Mouse (Mus musculus): ENCODE results near the gene Elmsan1. TPM values are rescaled to one million over a fixed set of nuclear protein-coding genes. Genes with fewer than 3 reads are reported as not detected.

Elmsan1 gene
- total RNA-seq, 1 experiment = 9.6 TPM

- H3K4me3 ChIP-seq (ENCODE audit: insufficient read depth in 1 of 2, low read depth in 1 of 2, low read length in 2 of 2, poor library complexity in 1 of 2, severe bottlenecking in 1 of 2) = no peak overlapping the region
- no peaks in the 10 kb centered on the region for H3K9me3 ChIP-seq (ENCODE audit: control insufficient read depth, insufficient read depth, low read depth, low read length)
- H3K36me3 ChIP-seq (ENCODE audit: control insufficient read depth, insufficient read depth, low read length, poor library complexity, severe bottlenecking) = peaks cover 3% of the 10 kb centered on the region; the same call in 1 of the 2 replicates
- no peak for TF ChIP-seq ZC3H11A (IDR thresholded peaks at IDR 0.05; ENCODE audit: borderline replicate concordance, low read depth, low read length)
- no peak for TF ChIP-seq MAFK (IDR thresholded peaks at IDR 0.05; ENCODE audit: insufficient read depth, low read depth, low read length)
- TF ChIP-seq CHD2 (IDR thresholded peaks at IDR 0.05; ENCODE audit: low read depth, low read length) = no peak
- no peak for TF ChIP-seq ZNF384 (IDR thresholded peaks at IDR 0.05; ENCODE audit: low read depth, low read length)
- no peak for TF ChIP-seq HCFC1 (IDR thresholded peaks at IDR 0.05; ENCODE audit: borderline replicate concordance, insufficient read depth, low read length)
- in situ Hi-C loops (cut with MboI; ENCODE audit: low sequenced_read_pairs in 2 of 2, unreplicated experiment in 2 of 2) = no loop called here
- no peak overlapping the region for H3K27ac ChIP-seq (ENCODE audit: insufficient read depth, low read depth, low read length, poor library complexity, severe bottlenecking)
- DNase-seq (ENCODE audit: low read depth, low spot score) = no peak
- peaks cover 20 to 39% of the 10 kb centered on the region in 2 experiments for H3K4me1 ChIP-seq (ENCODE audit: control insufficient read depth in 2 of 2, insufficient read depth in 2 of 2, low read length in 2 of 2, poor library complexity in 1 of 2)
- no peak overlapping the region for H3K9ac ChIP-seq (ENCODE audit: insufficient read depth, low read depth, low read length, poor library complexity, severe bottlenecking)
Measured at GRCm38 (mm10) chr12:84178652-84179445, 39.8 kb downstream of the Elmsan1 start.

DNA sequence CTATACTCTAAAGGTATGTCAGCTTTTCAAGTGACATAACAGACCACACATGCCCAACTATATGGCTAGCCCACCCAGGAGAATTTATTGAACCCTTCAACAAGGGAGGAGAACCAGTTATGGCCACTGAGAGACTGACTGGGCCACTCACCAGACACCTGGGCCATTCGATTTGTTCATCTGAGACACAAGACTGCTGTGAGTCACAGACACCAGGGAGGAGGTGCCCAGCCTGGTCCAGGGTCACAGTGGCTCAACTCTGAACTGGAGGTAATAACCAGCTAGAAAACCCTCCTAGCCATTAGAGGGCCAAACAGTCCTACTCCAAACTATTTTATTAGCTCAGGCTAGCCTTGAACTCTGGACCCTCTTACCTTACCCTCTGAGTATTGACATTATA lies 40.6 kb downstream of the Elmsan1 start:
- H3K9ac ChIP-seq (ENCODE audit: insufficient read depth, low read depth, low read length, poor library complexity, severe bottlenecking) = no peak overlapping the region
- H3K9me3 ChIP-seq (ENCODE audit: control insufficient read depth, insufficient read depth, low read depth, low read length) = no peaks in the 10 kb centered on the region
- in situ Hi-C loops (cut with MboI; ENCODE audit: low sequenced_read_pairs in 2 of 2, unreplicated experiment in 2 of 2) = no loop called here
- no peak overlapping the region for H3K27ac ChIP-seq (ENCODE audit: insufficient read depth, low read depth, low read length, poor library complexity, severe bottlenecking)
- H3K36me3 ChIP-seq (ENCODE audit: control insufficient read depth, insufficient read depth, low read length, poor library complexity, severe bottlenecking) = peaks cover 11% of the 10 kb centered on the region; the same call in 1 of the 2 replicates
- DNase-seq (ENCODE audit: low read depth, low spot score) = no peak
- H3K4me3 ChIP-seq (ENCODE audit: insufficient read depth in 1 of 2, low read depth in 1 of 2, low read length in 2 of 2, poor library complexity in 1 of 2, severe bottlenecking in 1 of 2) = no peak overlapping the region
- peaks cover 20 to 47% of the 10 kb centered on the region in 2 experiments for H3K4me1 ChIP-seq (ENCODE audit: control insufficient read depth in 2 of 2, insufficient read depth in 2 of 2, low read length in 2 of 2, poor library complexity in 1 of 2)
- TF ChIP-seq CHD2 (IDR thresholded peaks at IDR 0.05; ENCODE audit: low read depth, low read length) (no peak), MAFK (IDR thresholded peaks at IDR 0.05; ENCODE audit: insufficient read depth, low read depth, low read length) (no peak), ZNF384 (IDR thresholded peaks at IDR 0.05; ENCODE audit: low read depth, low read length) (no peak), ZC3H11A (IDR thresholded peaks at IDR 0.05; ENCODE audit: borderline replicate concordance, low read depth, low read length) (no peak), HCFC1 (IDR thresholded peaks at IDR 0.05; ENCODE audit: borderline replicate concordance, insufficient read depth, low read length) (no peak)

DNA sequence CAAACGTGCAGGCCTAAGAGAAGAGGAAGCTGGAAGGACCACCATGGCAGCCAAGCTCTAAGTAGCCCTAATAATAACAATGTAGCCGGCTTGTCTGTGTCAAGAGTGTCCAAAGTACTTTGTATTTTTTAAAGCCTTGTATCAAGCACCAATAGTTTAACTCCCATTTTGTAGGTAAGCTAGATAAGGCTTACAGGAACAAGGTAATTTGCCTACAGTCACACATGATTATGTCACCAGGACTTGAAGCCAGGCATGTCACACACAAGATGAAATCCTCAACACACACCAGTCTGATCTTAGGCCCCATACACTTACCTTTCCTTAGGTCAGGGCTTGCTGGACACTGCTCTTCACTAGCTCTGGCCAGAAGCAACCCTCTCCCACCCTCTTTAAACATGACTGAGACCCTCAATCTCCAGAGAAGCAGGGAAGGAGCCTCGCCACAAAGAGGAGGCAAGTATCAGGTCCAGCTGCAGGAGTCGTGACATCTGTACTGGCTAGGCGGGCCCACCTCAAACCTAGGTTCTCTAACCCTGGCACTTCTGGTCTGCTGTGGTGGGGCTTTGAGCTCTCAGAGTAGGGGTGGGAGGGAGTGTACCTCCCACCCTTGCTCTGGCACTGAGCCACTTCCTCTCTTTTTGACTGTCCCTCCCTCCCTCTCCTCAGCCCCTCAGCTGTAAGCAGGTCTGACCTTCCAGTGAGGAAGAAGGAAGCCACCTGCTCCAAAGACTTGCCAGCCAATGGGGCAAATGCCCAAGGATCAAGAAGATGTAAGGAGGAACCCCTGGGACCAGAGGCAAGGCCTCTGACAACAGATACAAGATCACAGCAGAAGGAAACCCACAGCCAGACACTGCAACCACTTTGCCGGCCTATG lies 41.6 kb downstream of the Elmsan1 start:
- no peak for TF ChIP-seq CHD2 (IDR thresholded peaks at IDR 0.05; ENCODE audit: low read depth, low read length)
- TF ChIP-seq MAFK (IDR thresholded peaks at IDR 0.05; ENCODE audit: insufficient read depth, low read depth, low read length) = no peak
- no peak for TF ChIP-seq HCFC1 (IDR thresholded peaks at IDR 0.05; ENCODE audit: borderline replicate concordance, insufficient read depth, low read length)
- no peak for TF ChIP-seq ZNF384 (IDR thresholded peaks at IDR 0.05; ENCODE audit: low read depth, low read length)
- TF ChIP-seq ZC3H11A (IDR thresholded peaks at IDR 0.05; ENCODE audit: borderline replicate concordance, low read depth, low read length) = no peak
- DNase-seq (ENCODE audit: low read depth, low spot score) = no peak
- in situ Hi-C loops (cut with MboI; ENCODE audit: low sequenced_read_pairs in 2 of 2, unreplicated experiment in 2 of 2) = no loop called here

GRCm38 (mm10) chr12:84176126-84176769 lies 42.4 kb downstream of the Elmsan1 start:
- no peak for DNase-seq (ENCODE audit: low read depth, low spot score)
- Histone ChIP-seq H3K36me3 (ENCODE audit: control insufficient read depth, insufficient read depth, low read length, poor library complexity, severe bottlenecking) (peaks cover 22% of the 10 kb centered on the region; the same call in 1 of the 2 replicates), H3K4me1 (ENCODE audit: control insufficient read depth in 2 of 2, insufficient read depth in 2 of 2, low read length in 2 of 2, poor library complexity in 1 of 2) (peaks cover 20 to 54% of the 10 kb centered on the region in 2 experiments), H3K9me3 (ENCODE audit: control insufficient read depth, insufficient read depth, low read depth, low read length) (no peaks in the 10 kb centered on the region), H3K9ac (ENCODE audit: insufficient read depth, low read depth, low read length, poor library complexity, severe bottlenecking) (peak overlapping the region; percentile 71), H3K4me3 (ENCODE audit: insufficient read depth in 1 of 2, low read depth in 1 of 2, low read length in 2 of 2, poor library complexity in 1 of 2, severe bottlenecking in 1 of 2) (peak overlapping the region; percentile 66 to 68), H3K27ac (ENCODE audit: insufficient read depth, low read depth, low read length, poor library complexity, severe bottlenecking) (peak overlapping the region; percentile 65)
- in situ Hi-C loops (cut with MboI; ENCODE audit: low sequenced_read_pairs in 2 of 2, unreplicated experiment in 2 of 2) = no loop called here
- TF ChIP-seq ZC3H11A (IDR thresholded peaks at IDR 0.05; ENCODE audit: borderline replicate concordance, low read depth, low read length) = no peak
- TF ChIP-seq MAFK (IDR thresholded peaks at IDR 0.05; ENCODE audit: insufficient read depth, low read depth, low read length) = no peak
- TF ChIP-seq CHD2 (IDR thresholded peaks at IDR 0.05; ENCODE audit: low read depth, low read length) = no peak
- no peak for TF ChIP-seq ZNF384 (IDR thresholded peaks at IDR 0.05; ENCODE audit: low read depth, low read length)
- TF ChIP-seq HCFC1 (IDR thresholded peaks at IDR 0.05; ENCODE audit: borderline replicate concordance, insufficient read depth, low read length) = no peak

More for the DNA sequence above, 41.6 kb downstream of the Elmsan1 start:
- H3K9me3 ChIP-seq (ENCODE audit: control insufficient read depth, insufficient read depth, low read depth, low read length) = no peaks in the 10 kb centered on the region
- peak overlapping the region; percentile 71; the same call in 1 of the 2 replicates for H3K9ac ChIP-seq (ENCODE audit: insufficient read depth, low read depth, low read length, poor library complexity, severe bottlenecking)
- H3K4me1 ChIP-seq (ENCODE audit: control insufficient read depth in 2 of 2, insufficient read depth in 2 of 2, low read length in 2 of 2, poor library complexity in 1 of 2) = peaks cover 20 to 48% of the 10 kb centered on the region in 2 experiments
- no peak overlapping the region for H3K27ac ChIP-seq (ENCODE audit: insufficient read depth, low read depth, low read length, poor library complexity, severe bottlenecking)
- H3K4me3 ChIP-seq (ENCODE audit: insufficient read depth in 1 of 2, low read depth in 1 of 2, low read length in 2 of 2, poor library complexity in 1 of 2, severe bottlenecking in 1 of 2) = no peak overlapping the region
- peaks cover 14% of the 10 kb centered on the region; the same call in 1 of the 2 replicates for H3K36me3 ChIP-seq (ENCODE audit: control insufficient read depth, insufficient read depth, low read length, poor library complexity, severe bottlenecking)

Measured in ES-E14 (cell line).